Mouse (Mus musculus): ENCODE data around the gene Gsn. TPM values are rescaled to one million over a fixed set of nuclear protein-coding genes. Genes with fewer than 3 reads are reported as not detected.

The Gsn gene
- polyA plus RNA-seq, 1 experiment from 2014 or later: 52.5 TPM

DNA sequence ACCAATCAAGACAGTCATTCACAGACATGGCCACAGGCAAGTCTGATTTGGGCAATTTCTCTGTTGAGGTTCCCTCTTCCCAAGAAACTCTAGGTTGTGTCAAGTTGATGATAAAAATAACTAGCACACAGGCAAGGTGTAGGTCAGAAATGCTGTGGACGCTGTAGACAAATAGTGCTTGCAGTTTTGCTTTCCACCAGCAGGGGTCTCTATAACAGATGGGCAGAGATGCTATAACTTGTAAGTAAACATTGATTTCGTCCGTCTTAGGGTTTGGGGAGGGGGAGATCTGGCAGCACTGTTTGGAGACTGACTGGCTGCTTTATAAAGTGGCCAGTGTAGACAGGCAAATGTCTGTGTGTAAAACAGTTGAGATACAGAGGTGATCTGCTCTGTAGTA is 35.7 kb downstream of the Gsn start:
- no peak for DNase-seq (ENCODE audit: low spot score)
- Histone ChIP-seq H3K9me3 (no peaks in the 10 kb centered on the region), H3K4me3 (no peak overlapping the region), H3K36me3 (peaks cover 15% of the 10 kb centered on the region; the same call in 1 of the 2 replicates), H3K27me3 (ENCODE audit: insufficient read depth, poor library complexity, severe bottlenecking) (peaks cover 20% of the 10 kb centered on the region), H3K27ac (no peak overlapping the region), H3K4me1 (peaks cover 25% of the 10 kb centered on the region)
- WGBS: 29% methylated on average over 3 of the region's 3 CpGs

DNA sequence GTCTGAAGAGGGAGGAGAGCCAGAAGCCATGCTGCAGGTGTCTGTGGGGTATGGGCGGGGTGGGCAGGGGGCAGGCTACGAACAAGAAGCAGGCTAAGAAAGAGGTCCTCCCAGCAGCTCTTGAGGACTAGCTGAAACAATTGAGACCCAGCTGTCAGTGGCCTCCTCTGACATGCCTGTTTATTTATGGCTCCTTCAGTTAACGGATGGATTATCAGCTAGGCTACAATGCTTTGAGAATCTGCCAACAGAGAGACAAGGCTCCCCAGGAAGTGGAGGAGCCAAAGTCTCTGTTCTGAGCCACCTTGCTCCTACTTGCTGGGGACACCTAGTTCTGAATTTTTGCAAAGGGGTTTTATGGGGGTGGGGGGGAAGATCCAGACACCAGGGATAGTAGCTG is 36.5 kb downstream of the Gsn start:
- peaks cover 15% of the 10 kb centered on the region; the same call in 1 of the 2 replicates for H3K36me3 ChIP-seq
- WGBS: 39% methylated on average over 3 of the region's 3 CpGs

GRCm38 (mm10) chr2:35293291-35293690 is 37.1 kb downstream of the Gsn start:
- H3K27ac ChIP-seq: no peak overlapping the region
- no peak for DNase-seq (ENCODE audit: low spot score)
- peaks cover 30% of the 10 kb centered on the region for H3K27me3 ChIP-seq (ENCODE audit: insufficient read depth, poor library complexity, severe bottlenecking)
- WGBS: 75% methylated on average over 8 of the region's 8 CpGs
- H3K4me3 ChIP-seq: no peak overlapping the region
- peaks cover 15% of the 10 kb centered on the region; the same call in 1 of the 2 replicates for H3K36me3 ChIP-seq
- peaks cover 22% of the 10 kb centered on the region for H3K4me1 ChIP-seq
- no peaks in the 10 kb centered on the region for H3K9me3 ChIP-seq

More for the DNA sequence above, 36.5 kb downstream of the Gsn start:
- Histone ChIP-seq H3K4me3 (no peak overlapping the region), H3K4me1 (peaks cover 19% of the 10 kb centered on the region), H3K27me3 (ENCODE audit: insufficient read depth, poor library complexity, severe bottlenecking) (peaks cover 29% of the 10 kb centered on the region), H3K27ac (no peak overlapping the region), H3K9me3 (no peaks in the 10 kb centered on the region)
- DNase-seq (ENCODE audit: low spot score): no peak

- Histone ChIP-seq H3K27ac (no peak overlapping the region), H3K36me3 (peaks cover 12% of the 10 kb centered on the region; the same call in 1 of the 2 replicates), H3K9me3 (no peaks in the 10 kb centered on the region), H3K4me3 (no peak overlapping the region), H3K4me1 (peaks cover 18% of the 10 kb centered on the region), H3K27me3 (ENCODE audit: insufficient read depth, poor library complexity, severe bottlenecking) (peaks cover 30% of the 10 kb centered on the region)
- WGBS: 22% methylated on average over 15 of the region's 15 CpGs
- peak; percentile 93 for DNase-seq (ENCODE audit: low spot score)
These were observed 41.6 kb downstream of the Gsn start for GRCm38 (mm10) chr2:35297703-35298332.

- Histone ChIP-seq H3K27ac (no peak overlapping the region), H3K9me3 (no peaks in the 10 kb centered on the region), H3K4me3 (no peak overlapping the region), H3K4me1 (peaks cover 11% of the 10 kb centered on the region; the same call in 1 of the 2 replicates), H3K36me3 (peaks cover 21% of the 10 kb centered on the region; the same call in 1 of the 2 replicates), H3K27me3 (ENCODE audit: insufficient read depth, poor library complexity, severe bottlenecking) (peaks cover 38% of the 10 kb centered on the region)
- WGBS: 90% methylated on average over 2 of the region's 2 CpGs
- no peak for DNase-seq (ENCODE audit: low spot score)
These were observed 43.3 kb downstream of the Gsn start for GRCm38 (mm10) chr2:35299437-35299836.

DNA sequence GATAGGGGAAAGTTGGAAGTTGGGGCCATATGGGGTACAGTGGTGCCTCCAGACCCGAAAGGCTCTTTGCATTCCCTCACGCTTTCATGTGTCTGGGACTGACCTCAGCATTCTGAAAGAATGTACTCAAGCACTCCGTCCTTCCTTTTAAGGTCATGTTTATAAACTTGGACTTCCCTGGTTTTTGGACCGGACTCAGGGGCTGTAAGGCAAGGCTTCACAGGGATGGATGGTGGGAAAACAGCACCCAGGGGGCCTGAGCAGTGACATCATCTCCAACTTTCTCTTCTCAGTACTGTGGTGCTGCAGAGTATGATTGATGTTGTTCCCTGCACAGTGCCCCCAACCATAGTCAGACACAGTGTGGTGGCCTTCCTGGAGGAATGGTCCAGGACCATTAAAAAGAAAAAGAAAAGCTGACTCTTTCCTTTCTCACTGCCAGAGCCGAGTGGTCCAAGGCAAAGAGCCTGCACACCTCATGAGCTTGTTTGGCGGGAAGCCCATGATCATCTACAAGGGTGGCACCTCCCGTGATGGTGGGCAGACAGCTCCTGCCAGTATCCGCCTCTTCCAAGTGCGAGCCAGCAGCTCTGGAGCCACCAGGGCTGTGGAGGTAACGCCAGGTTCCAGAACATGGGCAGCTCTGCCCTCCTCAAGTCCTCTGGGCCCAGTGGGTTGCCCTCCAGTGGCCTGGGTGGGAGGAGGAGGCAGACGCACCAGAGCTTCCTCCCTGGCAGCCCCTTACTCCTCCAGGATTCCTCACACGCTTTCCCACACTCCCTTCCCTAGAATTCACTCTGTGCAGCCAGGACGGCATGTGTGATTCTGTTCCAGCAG is 46.1 kb downstream of the Gsn start:
- no peak overlapping the region for H3K27ac ChIP-seq
- no peak for DNase-seq (ENCODE audit: low spot score)
- no peak overlapping the region for H3K4me3 ChIP-seq
- peaks cover 14% of the 10 kb centered on the region; the same call in 1 of the 2 replicates for H3K36me3 ChIP-seq
- 75% methylated on average over 13 of the region's 13 CpGs for WGBS
- peaks cover 13% of the 10 kb centered on the region; the same call in 1 of the 2 replicates for H3K27me3 ChIP-seq (ENCODE audit: insufficient read depth, poor library complexity, severe bottlenecking)
- no peaks in the 10 kb centered on the region for H3K9me3 ChIP-seq
- H3K4me1 ChIP-seq: peaks cover 11% of the 10 kb centered on the region; the same call in 1 of the 2 replicates

GRCm38 (mm10) chr2:35308166-35308565 is 52.0 kb downstream of the Gsn start:
- H3K9me3 ChIP-seq: no peaks in the 10 kb centered on the region
- H3K36me3 ChIP-seq: peaks cover 10% of the 10 kb centered on the region; the same call in 1 of the 2 replicates
- no peak overlapping the region for H3K27ac ChIP-seq
- no peak overlapping the region for H3K4me3 ChIP-seq
- H3K27me3 ChIP-seq (ENCODE audit: insufficient read depth, poor library complexity, severe bottlenecking): 0 out of 2 replicates have a peak, but pooled peaks cover 4% of the 10 kb centered on the region
- no peak for DNase-seq (ENCODE audit: low spot score)
- H3K4me1 ChIP-seq: no peaks in the 10 kb centered on the region
- WGBS: 71% methylated on average over 1 of the region's 1 CpGs

DNA sequence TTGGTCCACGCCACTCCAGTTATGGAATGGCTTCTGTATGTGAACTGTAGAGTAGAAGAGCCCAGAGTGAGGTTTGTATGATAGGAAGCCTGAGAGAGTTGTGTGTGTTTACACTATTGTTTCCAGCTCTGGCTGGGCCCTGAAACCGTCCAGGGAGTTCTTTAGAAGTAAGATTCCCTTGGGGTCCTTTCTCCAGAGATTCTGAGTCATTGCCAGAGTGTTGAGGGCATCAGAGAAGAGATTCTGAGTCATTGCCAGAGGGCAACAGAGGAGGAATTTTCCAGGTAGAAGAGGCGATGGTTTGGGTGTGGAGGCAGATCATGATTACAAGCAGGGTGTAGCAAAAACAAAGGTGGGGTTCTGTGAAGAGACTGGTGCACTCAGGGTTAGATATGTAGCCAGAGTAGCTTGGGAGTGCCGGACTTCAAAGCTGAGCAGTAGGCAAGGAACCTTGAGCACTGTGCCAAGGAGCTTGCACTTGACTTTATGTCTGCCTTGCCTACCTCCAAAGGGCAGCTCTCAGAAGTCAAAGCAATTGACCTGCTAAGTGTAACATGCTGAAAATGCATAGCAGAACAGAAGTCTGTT is 53.8 kb downstream of the Gsn start:
- H3K4me3 ChIP-seq: no peak overlapping the region
- H3K27me3 ChIP-seq (ENCODE audit: insufficient read depth, poor library complexity, severe bottlenecking): no peaks in the 10 kb centered on the region
- peaks cover 5% of the 10 kb centered on the region; the same call in 1 of the 2 replicates for H3K36me3 ChIP-seq
- H3K27ac ChIP-seq: no peak overlapping the region
- 86% methylated on average over 4 of the region's 4 CpGs for WGBS
- no peak for DNase-seq (ENCODE audit: low spot score)
- H3K4me1 ChIP-seq: peaks cover 9% of the 10 kb centered on the region; the same call in 1 of the 2 replicates
- no peaks in the 10 kb centered on the region for H3K9me3 ChIP-seq

DNA sequence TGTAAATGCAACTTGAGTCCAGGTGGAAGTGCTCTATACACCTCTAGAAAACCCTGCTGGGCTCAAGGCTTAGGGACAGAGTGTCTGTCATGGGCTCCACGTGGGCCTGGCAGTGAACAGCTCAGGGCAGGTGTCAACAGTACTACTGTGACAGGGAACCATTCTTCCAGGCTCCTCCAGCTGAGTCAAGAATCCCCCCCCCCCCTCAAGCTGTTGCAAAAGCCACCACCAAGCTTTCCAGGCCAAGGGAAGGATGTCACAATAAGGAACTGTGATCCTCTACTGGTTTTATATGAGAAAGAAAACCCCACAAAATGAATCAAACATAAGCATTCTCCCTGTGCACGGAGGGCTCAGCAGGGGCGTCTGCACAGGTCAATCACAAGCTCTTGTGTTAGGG is 58.1 kb downstream of the Gsn start:
- Histone ChIP-seq H3K9me3 (no peaks in the 10 kb centered on the region), H3K4me1 (peaks cover 41% of the 10 kb centered on the region), H3K4me3 (no peak overlapping the region), H3K36me3 (0 out of 2 replicates have a peak, but pooled peaks cover 2% of the 10 kb centered on the region), H3K27ac (no peak overlapping the region), H3K27me3 (ENCODE audit: insufficient read depth, poor library complexity, severe bottlenecking) (no peaks in the 10 kb centered on the region)
- DNase-seq (ENCODE audit: low spot score): no peak
- 64% methylated on average over 3 of the region's 3 CpGs for WGBS

GRCm38 (mm10) chr2:35317604-35318003 is 61.4 kb downstream of the Gsn start:
- DNase-seq (ENCODE audit: low spot score): no peak
- Histone ChIP-seq H3K4me1 (peaks cover 53% of the 10 kb centered on the region), H3K4me3 (no peak overlapping the region), H3K27ac (peak overlapping the region; percentile 49; the same call in 1 of the 2 replicates), H3K27me3 (ENCODE audit: insufficient read depth, poor library complexity, severe bottlenecking) (no peaks in the 10 kb centered on the region), H3K9me3 (no peaks in the 10 kb centered on the region), H3K36me3 (peaks cover 11% of the 10 kb centered on the region)
- WGBS: 30% methylated on average over 4 of the region's 4 CpGs

DNA sequence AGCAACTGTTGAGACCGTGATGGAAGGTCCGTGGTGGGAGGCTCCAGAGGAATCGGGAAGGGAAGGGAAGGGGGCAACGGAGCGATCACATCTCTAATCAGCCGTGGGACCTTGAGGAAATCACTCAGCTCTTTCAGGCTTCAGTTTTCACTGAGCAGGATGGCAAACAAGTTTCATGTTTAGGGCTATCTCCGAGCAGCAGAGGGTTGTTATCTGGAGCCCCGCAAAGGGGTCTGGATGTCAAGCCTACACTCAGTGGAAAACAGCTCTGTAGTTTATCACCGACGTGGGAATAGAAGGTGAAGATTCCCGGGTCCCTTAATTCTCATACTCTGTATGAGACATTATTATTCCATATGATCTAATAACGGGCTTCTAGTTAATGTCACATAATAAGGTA is 62.2 kb downstream of the Gsn start:
- WGBS: 41% methylated on average over 12 of the region's 12 CpGs
- no peak for DNase-seq (ENCODE audit: low spot score)
- peaks cover 11% of the 10 kb centered on the region for H3K36me3 ChIP-seq
- H3K9me3 ChIP-seq: no peaks in the 10 kb centered on the region
- H3K27me3 ChIP-seq (ENCODE audit: insufficient read depth, poor library complexity, severe bottlenecking): no peaks in the 10 kb centered on the region
- H3K4me3 ChIP-seq: no peak overlapping the region
- peak overlapping the region; percentile 49; the same call in 1 of the 2 replicates for H3K27ac ChIP-seq
- H3K4me1 ChIP-seq: peaks cover 57% of the 10 kb centered on the region

GRCm38 (mm10) chr2:35320399-35320798 is 64.2 kb downstream of the Gsn start:
- Histone ChIP-seq H3K36me3 (peaks cover 16% of the 10 kb centered on the region), H3K27ac (no peak overlapping the region), H3K9me3 (no peaks in the 10 kb centered on the region), H3K4me1 (peaks cover 47% of the 10 kb centered on the region), H3K27me3 (ENCODE audit: insufficient read depth, poor library complexity, severe bottlenecking) (no peaks in the 10 kb centered on the region), H3K4me3 (no peak overlapping the region)
- no peak for DNase-seq (ENCODE audit: low spot score)
- 92% methylated on average over 15 of the region's 15 CpGs for WGBS
